Mouse (Mus musculus): ENCODE measurements around the gene Olfr902.
A peak's percentile ranks its signal among the peaks of the same experiment; 100 is the strongest.
"Not testable (repeated sequence)": the region's sequence is repeated elsewhere in the genome, so short reads cannot be mapped to it uniquely, and the experiment has no call there.

Gene Olfr902

DNA sequence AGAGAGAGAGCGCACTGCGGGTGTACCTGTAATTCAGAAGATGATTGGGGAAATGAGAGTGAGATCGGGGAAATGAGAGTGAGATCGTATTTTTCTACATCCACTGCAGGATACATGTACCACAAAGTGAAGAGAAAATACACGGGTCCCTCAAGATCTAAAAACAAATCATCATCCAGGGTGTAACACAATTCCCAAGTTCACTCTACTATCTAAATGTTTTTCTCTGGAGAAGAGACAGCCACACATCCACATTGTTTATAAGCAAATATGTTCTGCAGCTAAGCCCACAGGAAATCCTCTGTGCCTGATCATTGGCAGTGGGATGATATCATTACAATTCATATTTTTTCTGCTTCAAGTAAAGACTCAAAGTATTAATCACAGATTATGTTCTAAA, at the start of gene Olfr902:
TSS of gene Olfr902 (plus strand) at position 301 of the 400 bp plus-strand sequence.
- DNase-seq (ENCODE audit: low read depth, low spot score), result no peak

- DNase-seq (ENCODE audit: low read depth, low spot score), result no peak
Observed at GRCm38 (mm10) chr9:38401398-38401797, 46.1 kb upstream of the Olfr902 start, which contains the start of gene Olfr147. Olfr147 (plus strand) TSS chr9:38401698.

- DNase-seq (ENCODE audit: low read depth, low spot score), result peak; percentile 98
Observed at GRCm38 (mm10) chr9:38407502-38407901, 40.0 kb upstream of the Olfr902 start.

DNA sequence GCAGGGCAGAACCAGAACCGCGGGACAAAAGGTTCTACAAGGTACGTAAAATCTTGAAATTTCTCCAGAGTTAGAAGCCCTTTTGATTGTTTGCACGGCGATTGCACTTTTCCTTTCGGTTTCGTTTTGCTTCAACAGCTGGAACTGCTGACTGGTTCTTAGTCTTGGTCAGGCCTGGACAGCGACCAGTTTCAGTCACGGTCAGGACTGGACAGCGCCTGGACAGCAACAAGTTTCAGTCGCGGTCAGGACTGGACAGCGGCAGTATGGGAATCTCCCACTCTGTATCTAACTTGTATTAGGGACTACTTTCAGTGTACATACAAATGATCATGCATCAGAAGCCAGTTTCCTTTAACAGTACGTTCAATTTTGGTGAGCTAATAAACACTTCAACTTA, 34.0 kb upstream of the Olfr902 start:
- not testable (repeated sequence) for DNase-seq (ENCODE audit: low read depth, low spot score)

- peak; percentile 87 for DNase-seq (ENCODE audit: low read depth, low spot score)
Observed at GRCm38 (mm10) chr9:38423801-38424200, 23.7 kb upstream of the Olfr902 start.

DNA sequence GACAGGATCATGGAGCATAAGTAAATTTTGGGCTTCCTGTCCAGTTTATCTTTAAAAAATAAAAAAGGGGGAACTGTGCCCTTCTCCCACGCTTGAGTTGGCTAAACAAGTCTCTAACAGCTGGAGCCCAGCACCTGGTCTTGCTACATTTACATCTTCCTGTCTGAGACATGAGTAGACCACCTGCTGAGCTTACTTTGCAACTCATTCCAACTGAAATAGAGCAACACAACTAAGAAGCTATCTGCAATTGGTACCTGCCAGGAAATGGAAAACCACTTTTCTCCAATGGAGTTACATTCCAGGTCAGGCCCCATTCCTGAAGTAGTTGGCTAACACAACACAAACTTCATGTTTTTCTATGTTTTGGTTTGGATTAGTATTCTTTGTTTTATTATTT, 20.4 kb upstream of the Olfr902 start:
- DNase-seq (ENCODE audit: low read depth, low spot score), result peak; percentile 75

- no peak for DNase-seq (ENCODE audit: low read depth, low spot score)
Observed at GRCm38 (mm10) chr9:38429155-38429554, 18.3 kb upstream of the Olfr902 start, which contains the start of gene Olfr901. Olfr901 (plus strand) TSS chr9:38429455.

DNA sequence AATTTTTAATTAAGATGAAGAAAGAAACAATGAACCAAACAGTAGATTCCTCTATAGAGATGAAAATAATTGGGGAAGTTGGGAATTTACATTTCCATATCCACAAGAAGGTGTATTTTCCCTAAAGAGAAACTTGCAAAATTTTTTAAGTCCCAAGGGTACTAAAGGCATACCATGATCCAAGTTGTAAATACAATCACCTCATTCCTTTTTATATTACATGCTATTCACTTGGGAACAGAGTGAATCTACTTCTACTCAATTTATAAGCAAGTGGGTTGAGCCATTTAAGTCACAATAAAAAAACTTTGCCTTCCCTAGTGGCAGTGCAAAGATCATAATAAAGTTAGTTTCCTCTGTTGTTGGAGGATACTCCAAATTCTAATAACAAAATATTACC, 15.4 kb downstream of the Olfr902 start, which contains the start of gene Olfr904:
TSS of gene Olfr904 (plus strand) at position 301 of the 400 bp plus-strand sequence.
- DNase-seq (ENCODE audit: low read depth, low spot score), result no peak

- no peak for DNase-seq (ENCODE audit: low read depth, low spot score)
Observed at GRCm38 (mm10) chr9:38470807-38471206, 23.4 kb downstream of the Olfr902 start, which contains the start of gene Olfr905. Olfr905 (plus strand) TSS chr9:38471107.

DNA sequence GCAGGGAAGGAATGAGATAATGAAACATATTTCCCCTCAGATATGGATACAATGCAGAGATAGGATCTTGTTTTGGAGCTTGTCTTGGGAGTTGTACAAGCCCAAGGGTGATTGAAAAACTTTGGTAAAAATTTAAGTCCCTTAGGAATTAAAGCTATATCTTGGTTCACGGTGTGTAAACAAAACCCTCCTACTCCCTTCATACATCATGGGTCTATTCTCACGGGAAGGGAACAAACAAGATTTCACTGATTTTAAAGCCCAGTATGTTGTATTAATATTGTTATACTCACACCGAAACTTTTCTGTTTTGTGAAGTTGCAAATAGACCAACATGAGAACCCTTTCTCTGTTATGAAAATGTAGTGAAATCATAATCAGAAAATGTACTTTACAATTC, 39.3 kb downstream of the Olfr902 start, which contains the start of gene Olfr906:
TSS of gene Olfr906 (plus strand) at position 301 of the 400 bp plus-strand sequence.
- no peak for DNase-seq (ENCODE audit: low read depth, low spot score)

DNA sequence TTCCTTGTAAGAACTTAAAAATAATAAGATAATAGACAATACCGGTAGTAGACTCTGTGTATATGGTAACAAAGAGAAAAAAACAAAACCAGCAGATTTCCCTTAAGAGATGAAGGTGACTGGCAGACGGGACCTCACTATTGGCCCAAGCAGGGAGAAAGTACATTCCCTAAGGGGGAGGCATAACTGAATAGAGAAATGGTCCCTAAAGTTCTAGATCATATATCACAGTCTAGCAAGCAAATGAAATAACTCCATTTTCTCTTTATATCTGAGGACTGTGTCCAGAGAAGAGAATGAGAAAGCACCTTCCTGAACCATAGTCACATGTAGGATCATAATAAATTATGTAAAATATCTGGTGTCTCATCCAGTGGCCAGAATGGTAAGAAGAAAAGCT, 48.0 kb downstream of the Olfr902 start, which contains the start of gene Olfr907:
TSS of gene Olfr907 (plus strand) at position 301 of the 400 bp plus-strand sequence.
- DNase-seq (ENCODE audit: low read depth, low spot score), result no peak

Measured in R1 (cell line).